Mouse (Mus musculus): Measurements from ENCODE around the gene Usp39. TPM values are rescaled to one million over a fixed set of nuclear protein-coding genes. Genes with fewer than 3 reads are reported as not detected.
A peak's percentile ranks its signal among the peaks of the same experiment; 100 is the strongest.

The Usp39 gene
- polyA plus RNA-seq, 1 experiment from 2014 or later: 38.3 TPM

GRCm38 (mm10) chr6:72315384-72315783 is 29.6 kb downstream of the Usp39 start:
- no peaks in the 10 kb centered on the region for H3K27me3 ChIP-seq (replicated peaks)
- no peak overlapping the region for H3K27ac ChIP-seq
- H3K4me1 ChIP-seq: no peaks in the 10 kb centered on the region
- 84% methylated on average over 2 of the region's 2 CpGs for WGBS
- ATAC-seq (ENCODE audit: insufficient read depth, low FRiP score, low read depth): no peak
- H3K36me3 ChIP-seq: peaks cover 23% of the 10 kb centered on the region
- H3K4me3 ChIP-seq (replicated peaks): no peak overlapping the region
- H3K4me2 ChIP-seq: no peak overlapping the region
- no peaks in the 10 kb centered on the region for H3K9me3 ChIP-seq
- no peak overlapping the region for H3K9ac ChIP-seq

- ATAC-seq (ENCODE audit: insufficient read depth, low FRiP score, low read depth): no peak
- no peaks in the 10 kb centered on the region for H3K27me3 ChIP-seq (replicated peaks)
- 84% methylated on average over 11 of the region's 11 CpGs for WGBS
- H3K27ac ChIP-seq: no peak overlapping the region
- no peaks in the 10 kb centered on the region for H3K9me3 ChIP-seq
- H3K36me3 ChIP-seq: 0 out of 2 replicates have a peak, but pooled peaks cover 7% of the 10 kb centered on the region
- no peak overlapping the region for H3K9ac ChIP-seq
- H3K4me2 ChIP-seq: no peak overlapping the region
- H3K4me3 ChIP-seq (replicated peaks): no peak overlapping the region
- no peaks in the 10 kb centered on the region for H3K4me1 ChIP-seq
These were observed 31.7 kb downstream of the Usp39 start for GRCm38 (mm10) chr6:72313124-72313867.

DNA sequence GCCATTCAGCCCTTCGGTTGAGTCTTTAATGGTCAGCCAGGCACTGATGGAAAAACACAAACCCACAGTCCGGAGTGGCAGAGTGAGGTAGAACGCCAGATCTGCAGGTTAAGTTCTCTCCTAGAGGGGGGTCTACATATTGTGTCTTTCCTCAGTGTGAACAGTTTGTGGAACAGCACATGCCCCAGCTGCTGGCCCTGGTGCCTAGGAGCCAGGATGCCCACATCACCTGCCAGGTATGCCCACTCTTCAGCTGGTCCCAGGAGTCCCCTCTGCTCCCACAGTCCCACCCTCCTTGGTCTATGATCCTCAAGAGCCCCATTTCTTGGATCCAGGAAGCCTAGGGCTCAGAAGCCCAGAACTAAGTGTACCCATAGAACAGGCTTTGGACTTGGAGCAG is 32.8 kb downstream of the Usp39 start:
- ATAC-seq (ENCODE audit: insufficient read depth, low FRiP score, low read depth): no peak
- H3K4me3 ChIP-seq (replicated peaks): no peak overlapping the region
- H3K9me3 ChIP-seq: no peaks in the 10 kb centered on the region
- H3K4me2 ChIP-seq: no peak overlapping the region
- no peak overlapping the region for H3K27ac ChIP-seq
- H3K27me3 ChIP-seq (replicated peaks): no peaks in the 10 kb centered on the region
- 0 out of 2 replicates have a peak, but pooled peaks cover 2% of the 10 kb centered on the region for H3K36me3 ChIP-seq
- no peak overlapping the region for H3K9ac ChIP-seq
- H3K4me1 ChIP-seq: no peaks in the 10 kb centered on the region
- 91% methylated on average over 3 of the region's 3 CpGs for WGBS

- no peaks in the 10 kb centered on the region for H3K4me1 ChIP-seq
- ATAC-seq (ENCODE audit: insufficient read depth, low FRiP score, low read depth): no peak
- no peaks in the 10 kb centered on the region for H3K27me3 ChIP-seq (replicated peaks)
- H3K4me2 ChIP-seq: no peak overlapping the region
- H3K4me3 ChIP-seq (replicated peaks): no peak overlapping the region
- H3K9me3 ChIP-seq: no peaks in the 10 kb centered on the region
- H3K27ac ChIP-seq: no peak overlapping the region
- WGBS: 45% methylated on average over 9 of the region's 9 CpGs
- H3K9ac ChIP-seq: no peak overlapping the region
- H3K36me3 ChIP-seq: no peaks in the 10 kb centered on the region
These were observed 41.5 kb downstream of the Usp39 start for GRCm38 (mm10) chr6:72303510-72303909.

- no peak for ATAC-seq (ENCODE audit: insufficient read depth, low FRiP score, low read depth)
- no peaks in the 10 kb centered on the region for H3K27me3 ChIP-seq (replicated peaks)
- no peaks in the 10 kb centered on the region for H3K36me3 ChIP-seq
- H3K9ac ChIP-seq: no peak overlapping the region
- H3K4me2 ChIP-seq: no peak overlapping the region
- 81% methylated on average over 11 of the region's 11 CpGs for WGBS
- no peak overlapping the region for H3K4me3 ChIP-seq (replicated peaks)
- H3K4me1 ChIP-seq: no peaks in the 10 kb centered on the region
- no peak overlapping the region for H3K27ac ChIP-seq
- no peaks in the 10 kb centered on the region for H3K9me3 ChIP-seq
These were observed 42.5 kb downstream of the Usp39 start for GRCm38 (mm10) chr6:72302349-72302925.

- Histone ChIP-seq H3K4me1 (0 out of 2 replicates have a peak, but pooled peaks cover 4% of the 10 kb centered on the region), H3K9ac (no peak overlapping the region), H3K36me3 (no peaks in the 10 kb centered on the region), H3K4me3 (replicated peaks) (no peak overlapping the region), H3K4me2 (no peak overlapping the region), H3K27ac (no peak overlapping the region), H3K27me3 (replicated peaks) (no peaks in the 10 kb centered on the region), H3K9me3 (no peaks in the 10 kb centered on the region)
- WGBS: 83% methylated on average over 3 of the region's 3 CpGs
- no peak for ATAC-seq (ENCODE audit: insufficient read depth, low FRiP score, low read depth)
These were observed 47.2 kb downstream of the Usp39 start for GRCm38 (mm10) chr6:72297825-72298224.

DNA sequence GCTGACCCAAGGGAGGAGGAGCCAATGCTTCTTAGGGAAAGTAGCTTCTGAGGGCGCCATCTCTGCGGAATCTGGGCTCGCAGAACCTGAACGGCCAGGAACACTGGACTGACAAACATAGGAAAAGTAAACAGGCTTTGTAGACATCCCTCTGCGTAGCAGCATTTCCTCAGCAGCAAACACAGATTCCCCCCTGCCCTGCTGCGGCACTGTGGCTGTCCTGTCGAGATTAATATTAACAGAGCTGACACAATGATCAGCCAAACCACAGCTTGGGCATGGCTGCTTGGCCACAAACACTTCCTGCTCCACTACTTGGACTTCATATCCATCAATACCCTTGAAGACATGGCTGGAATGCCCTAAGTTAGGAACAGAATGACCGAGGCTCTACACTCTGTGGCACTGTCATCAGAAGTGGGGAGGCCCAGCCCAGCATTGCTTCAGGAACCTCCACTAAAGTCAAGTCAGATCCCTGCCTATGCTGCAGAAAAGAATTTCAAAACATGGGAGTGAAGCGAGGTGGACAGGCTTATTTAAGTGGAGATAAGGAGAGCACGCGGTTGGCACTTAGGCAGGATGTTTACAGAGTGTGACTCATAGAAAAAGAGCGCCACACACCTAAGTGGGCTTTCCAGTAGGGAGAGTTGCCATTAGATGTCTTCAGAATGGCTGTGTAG is 51.9 kb downstream of the Usp39 start:
- H3K4me1 ChIP-seq: 0 out of 2 replicates have a peak, but pooled peaks cover 4% of the 10 kb centered on the region
- H3K9me3 ChIP-seq: no peaks in the 10 kb centered on the region
- H3K27ac ChIP-seq: peak overlapping the region; percentile 80
- no peak overlapping the region for H3K9ac ChIP-seq
- H3K4me2 ChIP-seq: peak overlapping the region; percentile 5
- no peaks in the 10 kb centered on the region for H3K27me3 ChIP-seq (replicated peaks)
- 32% methylated on average over 12 of the region's 12 CpGs for WGBS
- H3K36me3 ChIP-seq: no peaks in the 10 kb centered on the region
- peak; percentile 85 for ATAC-seq (ENCODE audit: insufficient read depth, low FRiP score, low read depth)
- H3K4me3 ChIP-seq (replicated peaks): no peak overlapping the region

- H3K4me1 ChIP-seq: 0 out of 2 replicates have a peak, but pooled peaks cover 4% of the 10 kb centered on the region
- H3K4me2 ChIP-seq: no peak overlapping the region
- WGBS: 82% methylated on average over 3 of the region's 3 CpGs
- no peaks in the 10 kb centered on the region for H3K27me3 ChIP-seq (replicated peaks)
- no peak overlapping the region for H3K27ac ChIP-seq
- ATAC-seq (ENCODE audit: insufficient read depth, low FRiP score, low read depth): no peak
- H3K4me3 ChIP-seq (replicated peaks): no peak overlapping the region
- no peaks in the 10 kb centered on the region for H3K9me3 ChIP-seq
- no peak overlapping the region for H3K9ac ChIP-seq
- no peaks in the 10 kb centered on the region for H3K36me3 ChIP-seq
These were observed 55.5 kb downstream of the Usp39 start for GRCm38 (mm10) chr6:72289484-72289883.

GRCm38 (mm10) chr6:72283914-72284313 is 61.1 kb downstream of the Usp39 start:
- Histone ChIP-seq H3K4me3 (replicated peaks) (no peak overlapping the region), H3K36me3 (no peaks in the 10 kb centered on the region), H3K4me2 (no peak overlapping the region), H3K9ac (no peak overlapping the region), H3K27me3 (replicated peaks) (no peaks in the 10 kb centered on the region), H3K27ac (no peak overlapping the region), H3K9me3 (no peaks in the 10 kb centered on the region), H3K4me1 (no peaks in the 10 kb centered on the region)
- WGBS: 21% methylated on average over 4 of the region's 4 CpGs
- no peak for ATAC-seq (ENCODE audit: insufficient read depth, low FRiP score, low read depth)

- no peaks in the 10 kb centered on the region for H3K36me3 ChIP-seq
- ATAC-seq (ENCODE audit: insufficient read depth, low FRiP score, low read depth): peak; percentile 54; the same call in 1 of the 2 replicates
- no peak overlapping the region for H3K4me2 ChIP-seq
- WGBS: 53% methylated on average over 7 of the region's 7 CpGs
- no peak overlapping the region for H3K9ac ChIP-seq
- no peak overlapping the region for H3K4me3 ChIP-seq (replicated peaks)
- no peaks in the 10 kb centered on the region for H3K9me3 ChIP-seq
- no peaks in the 10 kb centered on the region for H3K27me3 ChIP-seq (replicated peaks)
- H3K27ac ChIP-seq: no peak overlapping the region
- peaks cover 3% of the 10 kb centered on the region; the same call in 1 of the 2 replicates for H3K4me1 ChIP-seq
These were observed 64.5 kb downstream of the Usp39 start for GRCm38 (mm10) chr6:72280410-72280998.

DNA sequence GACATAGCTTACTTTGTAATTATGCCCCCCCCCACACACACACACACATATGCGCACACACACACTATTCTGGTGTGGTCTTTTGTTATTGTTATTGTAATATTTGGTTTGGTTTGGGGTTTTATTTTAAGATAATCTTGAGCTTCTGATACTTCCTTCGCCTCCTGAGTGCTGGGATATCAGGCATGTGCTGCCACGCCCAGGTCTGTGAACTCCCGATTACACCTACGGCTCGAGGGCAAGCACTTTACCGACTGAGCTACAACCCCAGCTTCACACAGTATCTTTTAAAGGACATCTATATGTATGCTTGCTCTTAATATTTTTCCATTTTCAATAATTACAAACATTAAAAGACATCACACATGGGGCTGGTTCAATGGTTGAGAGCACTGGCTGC is 65.5 kb downstream of the Usp39 start:
- ATAC-seq (ENCODE audit: insufficient read depth, low FRiP score, low read depth): peak; percentile 74; the same call in 1 of the 2 replicates
- Histone ChIP-seq H3K4me1 (peaks cover 3% of the 10 kb centered on the region; the same call in 1 of the 2 replicates), H3K9me3 (no peaks in the 10 kb centered on the region), H3K27ac (no peak overlapping the region), H3K4me2 (no peak overlapping the region), H3K36me3 (no peaks in the 10 kb centered on the region), H3K4me3 (replicated peaks) (no peak overlapping the region), H3K9ac (no peak overlapping the region), H3K27me3 (replicated peaks) (no peaks in the 10 kb centered on the region)
- WGBS: 61% methylated on average over 7 of the region's 7 CpGs

DNA sequence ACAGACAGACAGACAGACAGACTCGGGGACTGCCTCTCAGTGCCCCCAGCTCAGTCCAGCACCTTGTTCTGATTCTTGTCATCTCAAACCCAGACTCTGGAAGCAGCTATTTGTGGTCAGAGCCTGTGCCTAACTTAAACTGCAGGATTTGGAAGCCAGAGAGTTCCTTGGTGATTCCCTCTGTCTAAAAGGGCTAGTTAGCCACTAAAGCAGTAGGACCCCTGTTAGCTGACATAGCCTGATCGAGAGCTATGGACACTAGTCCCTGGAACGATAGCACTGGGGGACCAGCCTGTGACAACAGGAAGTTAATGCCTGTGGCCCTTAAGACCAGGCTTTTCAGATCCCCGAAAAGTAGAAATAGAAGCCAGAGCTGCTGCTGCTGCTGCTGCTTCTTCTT is 66.1 kb downstream of the Usp39 start:
- H3K9ac ChIP-seq: no peak overlapping the region
- H3K9me3 ChIP-seq: no peaks in the 10 kb centered on the region
- 60% methylated on average over 4 of the region's 4 CpGs for WGBS
- H3K4me3 ChIP-seq (replicated peaks): no peak overlapping the region
- no peak for ATAC-seq (ENCODE audit: insufficient read depth, low FRiP score, low read depth)
- no peak overlapping the region for H3K27ac ChIP-seq
- no peaks in the 10 kb centered on the region for H3K27me3 ChIP-seq (replicated peaks)
- H3K4me1 ChIP-seq: peaks cover 3% of the 10 kb centered on the region; the same call in 1 of the 2 replicates
- H3K4me2 ChIP-seq: no peak overlapping the region
- no peaks in the 10 kb centered on the region for H3K36me3 ChIP-seq

Measured in stomach, embryonic 15.5 days (tissue).